Mouse (Mus musculus): Measurements from ENCODE around the gene Atp5g2. TPM values are rescaled to one million over a fixed set of nuclear protein-coding genes. Genes with fewer than 3 reads are reported as not detected.

Gene Atp5g2
- polyA plus RNA-seq, 1 experiment from 2014 or later = 26.9 TPM

GRCm38 (mm10) chr15:102693600-102693999, 21.4 kb upstream of the Atp5g2 start:
- H3K36me3 ChIP-seq (replicated peaks) = no peaks in the 10 kb centered on the region
- no peak overlapping the region for H3K9ac ChIP-seq
- H3K4me1 ChIP-seq (replicated peaks) = peaks cover 10% of the 10 kb centered on the region
- ATAC-seq (ENCODE audit: insufficient read depth) = no peak
- H3K4me2 ChIP-seq = no peak overlapping the region
- WGBS (ENCODE audit: insufficient replicate concordance) = 3% methylated on average over 11 of the region's 11 CpGs
- no peak overlapping the region for H3K4me3 ChIP-seq (replicated peaks)
- no peak overlapping the region for H3K27ac ChIP-seq (replicated peaks)
- no peaks in the 10 kb centered on the region for H3K9me3 ChIP-seq (replicated peaks)
- H3K27me3 ChIP-seq = peaks cover 94% of the 10 kb centered on the region

- Histone ChIP-seq H3K4me2 (peak overlapping the region; percentile 68), H3K27me3 (peaks cover 93% of the 10 kb centered on the region), H3K9ac (no peak overlapping the region), H3K4me3 (replicated peaks) (peak overlapping the region; percentile 45), H3K36me3 (replicated peaks) (no peaks in the 10 kb centered on the region), H3K9me3 (replicated peaks) (no peaks in the 10 kb centered on the region), H3K27ac (replicated peaks) (no peak overlapping the region), H3K4me1 (replicated peaks) (peaks cover 10% of the 10 kb centered on the region)
- ATAC-seq (ENCODE audit: insufficient read depth) = no peak
- WGBS (ENCODE audit: insufficient replicate concordance) = under 1% methylated on average over 32 of the region's 32 CpGs
These were observed 20.8 kb upstream of the Atp5g2 start for GRCm38 (mm10) chr15:102692991-102693411.

GRCm38 (mm10) chr15:102692321-102692804, 20.2 kb upstream of the Atp5g2 start:
- no peaks in the 10 kb centered on the region for H3K9me3 ChIP-seq (replicated peaks)
- H3K4me2 ChIP-seq = peak overlapping the region; percentile 68
- no peak overlapping the region for H3K27ac ChIP-seq (replicated peaks)
- 4% methylated on average over 26 of the region's 26 CpGs for WGBS (ENCODE audit: insufficient replicate concordance)
- peak overlapping the region; percentile 45 for H3K4me3 ChIP-seq (replicated peaks)
- peaks cover 10% of the 10 kb centered on the region for H3K4me1 ChIP-seq (replicated peaks)
- ATAC-seq (ENCODE audit: insufficient read depth) = no peak
- H3K27me3 ChIP-seq = peaks cover 93% of the 10 kb centered on the region
- no peak overlapping the region for H3K9ac ChIP-seq
- no peaks in the 10 kb centered on the region for H3K36me3 ChIP-seq (replicated peaks)

- H3K27me3 ChIP-seq = peaks cover 57% of the 10 kb centered on the region
These were observed 13.6 kb upstream of the Atp5g2 start for GRCm38 (mm10) chr15:102685791-102686190.

GRCm38 (mm10) chr15:102683670-102684069, 11.5 kb upstream of the Atp5g2 start:
- no peak overlapping the region for H3K27ac ChIP-seq (replicated peaks)
- peaks cover 48% of the 10 kb centered on the region for H3K27me3 ChIP-seq
- ATAC-seq (ENCODE audit: insufficient read depth) = no peak
- H3K36me3 ChIP-seq (replicated peaks) = no peaks in the 10 kb centered on the region
- WGBS (ENCODE audit: insufficient replicate concordance) = 15% methylated on average over 1 of the region's 1 CpGs
- no peak overlapping the region for H3K9ac ChIP-seq
- H3K9me3 ChIP-seq (replicated peaks) = no peaks in the 10 kb centered on the region
- H3K4me1 ChIP-seq (replicated peaks) = no peaks in the 10 kb centered on the region
- H3K4me2 ChIP-seq = no peak overlapping the region
- no peak overlapping the region for H3K4me3 ChIP-seq (replicated peaks)

More at GRCm38 (mm10) chr15:102685791-102686190, 13.6 kb upstream of the Atp5g2 start:
- ATAC-seq (ENCODE audit: insufficient read depth) = no peak
- H3K9ac ChIP-seq = no peak overlapping the region
- H3K4me3 ChIP-seq (replicated peaks) = no peak overlapping the region
- H3K4me2 ChIP-seq = no peak overlapping the region
- H3K27ac ChIP-seq (replicated peaks) = no peak overlapping the region
- H3K36me3 ChIP-seq (replicated peaks) = no peaks in the 10 kb centered on the region
- no peaks in the 10 kb centered on the region for H3K9me3 ChIP-seq (replicated peaks)
- WGBS (ENCODE audit: insufficient replicate concordance) = 25% methylated on average over 4 of the region's 4 CpGs
- no peaks in the 10 kb centered on the region for H3K4me1 ChIP-seq (replicated peaks)

GRCm38 (mm10) chr15:102676345-102676744, 4.2 kb upstream of the Atp5g2 start:
- H3K9ac ChIP-seq = no peak overlapping the region
- no peak for ATAC-seq (ENCODE audit: insufficient read depth)
- 71% methylated on average over 2 of the region's 2 CpGs for WGBS (ENCODE audit: insufficient replicate concordance)

GRCm38 (mm10) chr15:102673548-102673947, 1.4 kb upstream of the Atp5g2 start:
- ATAC-seq (ENCODE audit: insufficient read depth) = no peak
- no peaks in the 10 kb centered on the region for H3K9me3 ChIP-seq (replicated peaks)
- no peak overlapping the region for H3K4me3 ChIP-seq (replicated peaks)
- peaks cover 30% of the 10 kb centered on the region for H3K4me1 ChIP-seq (replicated peaks)
- 18% methylated on average over 10 of the region's 10 CpGs for WGBS (ENCODE audit: insufficient replicate concordance)
- H3K27me3 ChIP-seq = peaks cover 42% of the 10 kb centered on the region
- H3K27ac ChIP-seq (replicated peaks) = no peak overlapping the region
- H3K9ac ChIP-seq = no peak overlapping the region
- peaks cover 12% of the 10 kb centered on the region; the same call in 1 of the 2 replicates for H3K36me3 ChIP-seq (replicated peaks)
- H3K4me2 ChIP-seq = peak overlapping the region; percentile 39; the same call in 1 of the 2 replicates

More at GRCm38 (mm10) chr15:102676345-102676744, 4.2 kb upstream of the Atp5g2 start:
- Histone ChIP-seq H3K27me3 (peaks cover 49% of the 10 kb centered on the region), H3K27ac (replicated peaks) (no peak overlapping the region), H3K4me3 (replicated peaks) (no peak overlapping the region), H3K9me3 (replicated peaks) (no peaks in the 10 kb centered on the region), H3K4me2 (no peak overlapping the region), H3K36me3 (replicated peaks) (no peaks in the 10 kb centered on the region), H3K4me1 (replicated peaks) (peaks cover 12% of the 10 kb centered on the region)

- Histone ChIP-seq H3K4me1 (replicated peaks) (peaks cover 30% of the 10 kb centered on the region), H3K36me3 (replicated peaks) (peaks cover 29% of the 10 kb centered on the region), H3K27me3 (peaks cover 42% of the 10 kb centered on the region), H3K4me2 (peak overlapping the region; percentile 79), H3K4me3 (replicated peaks) (peak overlapping the region; percentile 82), H3K27ac (replicated peaks) (peak overlapping the region; percentile 80), H3K9me3 (replicated peaks) (no peaks in the 10 kb centered on the region), H3K9ac (peak overlapping the region; percentile 52)
- no peak for ATAC-seq (ENCODE audit: insufficient read depth)
- WGBS (ENCODE audit: insufficient replicate concordance) = 1% methylated on average over 33 of the region's 34 CpGs
These were observed 384 bp downstream of the Atp5g2 start for GRCm38 (mm10) chr15:102671721-102672214.

GRCm38 (mm10) chr15:102670767-102671575, 1.2 kb downstream of the Atp5g2 start:
- H3K27ac ChIP-seq (replicated peaks) = peak overlapping the region; percentile 81
- peak overlapping the region; percentile 82 for H3K4me3 ChIP-seq (replicated peaks)
- H3K4me1 ChIP-seq (replicated peaks) = peaks cover 33% of the 10 kb centered on the region
- under 1% methylated on average over 53 of the region's 53 CpGs for WGBS (ENCODE audit: insufficient replicate concordance)
- peak overlapping the region; percentile 79 for H3K4me2 ChIP-seq
- ATAC-seq (ENCODE audit: insufficient read depth) = peak; percentile 93
- H3K36me3 ChIP-seq (replicated peaks) = peaks cover 37% of the 10 kb centered on the region
- H3K9ac ChIP-seq = peak overlapping the region; percentile 87
- no peaks in the 10 kb centered on the region for H3K9me3 ChIP-seq (replicated peaks)
- peaks cover 42% of the 10 kb centered on the region for H3K27me3 ChIP-seq

GRCm38 (mm10) chr15:102670281-102670680, 1.9 kb downstream of the Atp5g2 start:
- peaks cover 33% of the 10 kb centered on the region for H3K4me1 ChIP-seq (replicated peaks)
- peak overlapping the region; percentile 79 for H3K4me2 ChIP-seq
- ATAC-seq (ENCODE audit: insufficient read depth) = peak; percentile 14; the same call in 1 of the 2 replicates
- peak overlapping the region; percentile 87 for H3K9ac ChIP-seq
- peak overlapping the region; percentile 82 for H3K4me3 ChIP-seq (replicated peaks)
- H3K27ac ChIP-seq (replicated peaks) = peak overlapping the region; percentile 81
- H3K9me3 ChIP-seq (replicated peaks) = no peaks in the 10 kb centered on the region
- WGBS (ENCODE audit: insufficient replicate concordance) = 5% methylated on average over 6 of the region's 6 CpGs
- peaks cover 42% of the 10 kb centered on the region for H3K27me3 ChIP-seq
- H3K36me3 ChIP-seq (replicated peaks) = peaks cover 43% of the 10 kb centered on the region

- H3K4me3 ChIP-seq (replicated peaks) = peak overlapping the region; percentile 82
- peaks cover 33% of the 10 kb centered on the region for H3K4me1 ChIP-seq (replicated peaks)
- WGBS (ENCODE audit: insufficient replicate concordance) = 71% methylated on average over 8 of the region's 8 CpGs
- H3K27ac ChIP-seq (replicated peaks) = no peak overlapping the region
- ATAC-seq (ENCODE audit: insufficient read depth) = no peak
- peaks cover 50% of the 10 kb centered on the region for H3K36me3 ChIP-seq (replicated peaks)
- no peaks in the 10 kb centered on the region for H3K9me3 ChIP-seq (replicated peaks)
- H3K9ac ChIP-seq = peak overlapping the region; percentile 87; the same call in 1 of the 2 replicates
- peak overlapping the region; percentile 79 for H3K4me2 ChIP-seq
- H3K27me3 ChIP-seq = peaks cover 36% of the 10 kb centered on the region
These were observed 2.6 kb downstream of the Atp5g2 start for GRCm38 (mm10) chr15:102669571-102669970.
